Mouse (Mus musculus) heart, embryonic 14.5 days (tissue): ENCODE measurements around the gene 4930404N11Rik. TPM values are rescaled to one million over a fixed set of nuclear protein-coding genes. Genes with fewer than 3 reads are reported as not detected.
A peak's percentile ranks its signal among the peaks of the same experiment; 100 is the strongest.

Experiments used
- ATAC-seq: fragments of 200-750 bp; cut with Nextera tagmentation; 2 replicates; pipeline ENCODE4 v1.8.0; 2017; ENCODE audit warnings: low read depth, moderate TSS enrichment; ENCODE audit not compliant: insufficient number of reproducible peaks, insufficient read depth, low FRiP score
- H3K27ac ChIP-seq, 2 experiments: fragments of 200-500 bp in 1 of 2; fragments of 300-500 bp in 1 of 2; sonication (generic) in 1 of 2; replicated peaks in 1 of 2; 2 replicates each; pipeline ENCODE4 v1.5.1; 2012 to 2014; ENCODE audit warnings: low read depth in 2 of 2, low read length in 2 of 2, control low read depth in 1 of 2, mild to moderate bottlenecking in 1 of 2, mixed read lengths in 1 of 2; ENCODE audit not compliant: control insufficient read depth in 1 of 2, insufficient read depth in 1 of 2
- H3K27me3 ChIP-seq: fragments of 300-500 bp; sonication (generic); 2 replicates; pipeline ENCODE4 v1.6.1; 2014; ENCODE audit warnings: mild to moderate bottlenecking, low read length, control low read depth; ENCODE audit not compliant: control insufficient read depth, insufficient read depth
- H3K36me3 ChIP-seq: fragments of 300-500 bp; sonication (generic); 2 replicates; pipeline ENCODE4 v1.6.1; 2014; ENCODE audit warnings: mild to moderate bottlenecking, control low read depth, low read length, mixed read lengths; ENCODE audit not compliant: control insufficient read depth, insufficient read depth
- H3K4me1 ChIP-seq, 2 experiments: fragments of 200-500 bp in 1 of 2; fragments of 300-500 bp in 1 of 2; sonication (generic) in 1 of 2; 2 replicates each; pipeline ENCODE4 v1.6.1; 2012 to 2014; ENCODE audit warnings: low read length in 2 of 2, control low read depth in 1 of 2, mixed read lengths in 1 of 2; ENCODE audit not compliant: control insufficient read depth in 2 of 2, insufficient read depth in 2 of 2
- H3K4me2 ChIP-seq: fragments of 300-500 bp; sonication (generic); 2 replicates; pipeline ENCODE4 v1.6.1; 2014; ENCODE audit warnings: mild to moderate bottlenecking, low read length
- H3K4me3 ChIP-seq, 2 experiments: fragments of 200-500 bp in 1 of 2; fragments of 300-500 bp in 1 of 2; sonication (generic) in 1 of 2; 2 replicates each; pipeline ENCODE4 v1.5.1; 2012 to 2014; ENCODE audit warnings: low read length in 2 of 2, mild to moderate bottlenecking in 2 of 2, control low read depth in 1 of 2, low read depth in 1 of 2, moderate library complexity in 1 of 2; ENCODE audit not compliant: control insufficient read depth in 1 of 2, insufficient read depth in 1 of 2
- H3K9ac ChIP-seq: fragments of 300-500 bp; sonication (generic); 2 replicates; pipeline ENCODE4 v1.6.1; 2014; ENCODE audit warnings: mild to moderate bottlenecking, low read length
- H3K9me3 ChIP-seq: fragments of 300-500 bp; sonication (generic); 2 replicates; pipeline ENCODE4 v1.6.1; 2016; ENCODE audit warnings: low read length, control low read depth; ENCODE audit not compliant: control insufficient read depth
- WGBS: fragments of 180-500 bp; shearing (Covaris S2); extraction: QIAGEN DNeasy Blood & Tissue Kit; methylation state at CpG from one replicate; pipeline ENCODE4 v1.1.7; 2014; 5-methylcytosine and 5-hydroxymethylcytosine counted together
- polyA plus RNA-seq: library from polyadenylated mRNA; unstranded; fragments of >200 nt; fragmentation: Nextera tagmentation; extraction: Ambion mirVana; gene quantifications from 2 replicates; pipeline ENCODE4 v1.2.1, GENCODE M21; 2014

Gene 4930404N11Rik
- polyA plus RNA-seq, 1 experiment from 2014 or later: 0.38 TPM

GRCm38 (mm10) chr10:81340551-81341332 lies 24.9 kb downstream of the 4930404N11Rik start:
- WGBS: 43% methylated on average over 17 of the region's 17 CpGs
- H3K9ac ChIP-seq: no peak overlapping the region
- H3K36me3 ChIP-seq: 0 out of 2 replicates have a peak, but pooled peaks cover 6% of the 10 kb centered on the region
- H3K9me3 ChIP-seq: no peaks in the 10 kb centered on the region
- no peak overlapping the region for H3K4me2 ChIP-seq
- ATAC-seq: no peak; the same call in 1 of the 2 replicates
- H3K4me1 ChIP-seq: peaks cover 0 to 5% of the 10 kb centered on the region in 2 experiments; a peak in 1 of 4 replicates
- H3K27me3 ChIP-seq: peaks cover 19% of the 10 kb centered on the region
- no peak overlapping the region for H3K4me3 ChIP-seq
- no peak overlapping the region for H3K27ac ChIP-seq

GRCm38 (mm10) chr10:81336558-81336957 lies 29.1 kb downstream of the 4930404N11Rik start:
- WGBS: 87% methylated on average over 4 of the region's 4 CpGs
- Histone ChIP-seq H3K4me3 (no peak overlapping the region), H3K4me2 (no peak overlapping the region), H3K9me3 (no peaks in the 10 kb centered on the region), H3K9ac (0 out of 2 replicates have a peak overlapping the region, but pooled peaks have one; percentile 41), H3K27me3 (no peaks in the 10 kb centered on the region; the same call in 1 of the 2 replicates), H3K36me3 (peaks cover 3% of the 10 kb centered on the region; the same call in 1 of the 2 replicates), H3K4me1 (peaks cover 10 to 14% of the 10 kb centered on the region in 2 experiments; a peak in 3 of 4 replicates), H3K27ac (peak overlapping the region in 1 of 2 experiments; percentile 50; a peak in 2 of 4 replicates)
- no peak for ATAC-seq

- Histone ChIP-seq H3K36me3 (peaks cover 3% of the 10 kb centered on the region; the same call in 1 of the 2 replicates), H3K4me3 (no peak overlapping the region), H3K9me3 (no peaks in the 10 kb centered on the region), H3K27ac (peak overlapping the region; percentile 50 to 74), H3K9ac (0 out of 2 replicates have a peak overlapping the region, but pooled peaks have one; percentile 41), H3K4me2 (no peak overlapping the region), H3K27me3 (no peaks in the 10 kb centered on the region; the same call in 1 of the 2 replicates), H3K4me1 (peaks cover 14 to 16% of the 10 kb centered on the region in 2 experiments; a peak in 3 of 4 replicates)
- ATAC-seq: peak; percentile 7; the same call in 1 of the 2 replicates
- WGBS: 44% methylated on average over 15 of the region's 19 CpGs
Measured at GRCm38 (mm10) chr10:81335393-81336340, 29.9 kb downstream of the 4930404N11Rik start.

GRCm38 (mm10) chr10:81334324-81334723 lies 31.3 kb downstream of the 4930404N11Rik start:
- WGBS: 78% methylated on average over 11 of the region's 11 CpGs
- H3K27ac ChIP-seq: no peak overlapping the region
- H3K9me3 ChIP-seq: no peaks in the 10 kb centered on the region
- ATAC-seq: no peak
- H3K4me2 ChIP-seq: no peak overlapping the region
- peaks cover 26 to 28% of the 10 kb centered on the region in 2 experiments for H3K4me1 ChIP-seq
- H3K4me3 ChIP-seq: no peak overlapping the region
- no peak overlapping the region for H3K9ac ChIP-seq
- peaks cover 3% of the 10 kb centered on the region; the same call in 1 of the 2 replicates for H3K36me3 ChIP-seq
- no peaks in the 10 kb centered on the region; the same call in 1 of the 2 replicates for H3K27me3 ChIP-seq

- Histone ChIP-seq H3K9ac (peak overlapping the region; percentile 26; the same call in 1 of the 2 replicates), H3K36me3 (peaks cover 4% of the 10 kb centered on the region), H3K27ac (no peak overlapping the region), H3K4me3 (no peak overlapping the region), H3K4me1 (peaks cover 43 to 44% of the 10 kb centered on the region in 2 experiments), H3K9me3 (no peaks in the 10 kb centered on the region), H3K4me2 (peak overlapping the region; percentile 35), H3K27me3 (no peaks in the 10 kb centered on the region)
- 34% methylated on average over 29 of the region's 29 CpGs for WGBS
- no peak for ATAC-seq
Measured at GRCm38 (mm10) chr10:81332277-81332676, 33.3 kb downstream of the 4930404N11Rik start.

GRCm38 (mm10) chr10:81330007-81330406 lies 35.6 kb downstream of the 4930404N11Rik start:
- peak overlapping the region; percentile 93 to 96 for H3K27ac ChIP-seq
- ATAC-seq: no peak
- no peaks in the 10 kb centered on the region for H3K27me3 ChIP-seq
- H3K36me3 ChIP-seq: peaks cover 26% of the 10 kb centered on the region
- peak overlapping the region; percentile 58; the same call in 1 of the 2 replicates for H3K9ac ChIP-seq
- H3K4me1 ChIP-seq: peaks cover 37 to 40% of the 10 kb centered on the region in 2 experiments
- no peaks in the 10 kb centered on the region for H3K9me3 ChIP-seq
- H3K4me3 ChIP-seq: peak overlapping the region; percentile 4 to 7; a peak in 2 of 4 replicates
- WGBS: 36% methylated on average over 4 of the region's 4 CpGs
- H3K4me2 ChIP-seq: peak overlapping the region; percentile 52
